Mouse (Mus musculus) intestine, embryonic 15.5 days (tissue): Measurements from ENCODE around the gene Tbccd1. TPM values are rescaled to one million over a fixed set of nuclear protein-coding genes. Genes with fewer than 3 reads are reported as not detected.

Source experiments
- ATAC-seq: fragments of 200-750 bp; cut with Nextera tagmentation; 2 replicates; pipeline ENCODE4 v1.8.0; 2017; ENCODE audit warnings: moderate TSS enrichment, moderate library complexity
- H3K27ac ChIP-seq: fragments of 300-500 bp; sonication (generic); 2 replicates; pipeline ENCODE4 v1.5.1; 2015; ENCODE audit warnings: mild to moderate bottlenecking, inconsistent platforms
- H3K27me3 ChIP-seq: fragments of 300-500 bp; sonication (generic); replicated peaks from 2 replicates; pipeline ENCODE4 v1.6.1; 2015; ENCODE audit warnings: inconsistent platforms
- H3K36me3 ChIP-seq: fragments of 300-500 bp; sonication (generic); 2 replicates; pipeline ENCODE4 v1.6.1; 2015; ENCODE audit warnings: inconsistent platforms
- H3K4me1 ChIP-seq: fragments of 300-500 bp; sonication (generic); replicated peaks from 2 replicates; pipeline ENCODE4 v1.6.1; 2015; ENCODE audit warnings: inconsistent platforms
- H3K4me2 ChIP-seq: fragments of 300-500 bp; sonication (generic); replicated peaks from 2 replicates; pipeline ENCODE4 v1.6.1; 2015; ENCODE audit warnings: mild to moderate bottlenecking, inconsistent platforms
- H3K4me3 ChIP-seq: fragments of 300-500 bp; sonication (generic); replicated peaks from 2 replicates; pipeline ENCODE4 v1.5.1; 2015; ENCODE audit warnings: inconsistent platforms
- H3K9ac ChIP-seq: fragments of 300-500 bp; sonication (generic); 2 replicates; pipeline ENCODE4 v1.6.1; 2015; ENCODE audit warnings: inconsistent platforms
- H3K9me3 ChIP-seq: fragments of 300-500 bp; sonication (generic); 2 replicates; pipeline ENCODE4 v1.6.1; 2016; ENCODE audit warnings: inconsistent platforms
- WGBS: fragments of 180-500 bp; shearing (Covaris S2); methylation state at CpG from one replicate; pipeline ENCODE4 v1.1.7; 2015; 5-methylcytosine and 5-hydroxymethylcytosine counted together
- polyA plus RNA-seq: library from polyadenylated mRNA; unstranded; fragments of >200 nt; fragmentation: Nextera tagmentation; extraction: Ambion mirVana; gene quantifications from 2 replicates; pipeline ENCODE4 v1.2.1, GENCODE M21; 2015

Gene Tbccd1
- polyA plus RNA-seq, 1 experiment from 2014 or later = 26.2 TPM

GRCm38 (mm10) chr16:22847686-22848085 is 9.8 kb downstream of the Tbccd1 start:
- no peak overlapping the region for H3K4me3 ChIP-seq
- WGBS = 78% methylated on average over 1 of the region's 1 CpGs
- no peaks in the 10 kb centered on the region for H3K36me3 ChIP-seq
- no peak overlapping the region for H3K4me2 ChIP-seq
- H3K9me3 ChIP-seq = no peaks in the 10 kb centered on the region
- H3K9ac ChIP-seq = no peak overlapping the region
- ATAC-seq = no peak
- no peak overlapping the region for H3K27ac ChIP-seq
- H3K4me1 ChIP-seq = 0 out of 2 replicates have a peak, but pooled peaks cover 2% of the 10 kb centered on the region
- no peaks in the 10 kb centered on the region for H3K27me3 ChIP-seq

GRCm38 (mm10) chr16:22845481-22845880 is 12.0 kb downstream of the Tbccd1 start:
- no peak overlapping the region for H3K4me2 ChIP-seq
- no peaks in the 10 kb centered on the region for H3K9me3 ChIP-seq
- H3K27ac ChIP-seq = no peak overlapping the region
- 0 out of 2 replicates have a peak, but pooled peaks cover 2% of the 10 kb centered on the region for H3K36me3 ChIP-seq
- H3K9ac ChIP-seq = no peak overlapping the region
- no peak overlapping the region for H3K4me3 ChIP-seq
- no peaks in the 10 kb centered on the region for H3K27me3 ChIP-seq
- 0 out of 2 replicates have a peak, but pooled peaks cover 2% of the 10 kb centered on the region for H3K4me1 ChIP-seq
- WGBS = 84% methylated on average over 4 of the region's 4 CpGs
- no peak for ATAC-seq

- Histone ChIP-seq H3K27me3 (no peaks in the 10 kb centered on the region), H3K4me1 (0 out of 2 replicates have a peak, but pooled peaks cover 2% of the 10 kb centered on the region), H3K9ac (no peak overlapping the region), H3K4me2 (peak overlapping the region; percentile 93), H3K36me3 (0 out of 2 replicates have a peak, but pooled peaks cover 2% of the 10 kb centered on the region), H3K27ac (peak overlapping the region; percentile 67; the same call in 1 of the 2 replicates), H3K4me3 (peak overlapping the region; percentile 50), H3K9me3 (no peaks in the 10 kb centered on the region)
- no peak; the same call in 1 of the 2 replicates for ATAC-seq
- WGBS = 35% methylated on average over 5 of the region's 5 CpGs
Observed at GRCm38 (mm10) chr16:22844834-22845233, 12.6 kb downstream of the Tbccd1 start.

- H3K4me3 ChIP-seq = peak overlapping the region; percentile 50
- H3K9me3 ChIP-seq = no peaks in the 10 kb centered on the region
- no peaks in the 10 kb centered on the region for H3K27me3 ChIP-seq
- ATAC-seq = peak; percentile 95
- 0 out of 2 replicates have a peak, but pooled peaks cover 2% of the 10 kb centered on the region for H3K4me1 ChIP-seq
- H3K36me3 ChIP-seq = 0 out of 2 replicates have a peak, but pooled peaks cover 2% of the 10 kb centered on the region
- 2% methylated on average over 26 of the region's 26 CpGs for WGBS
- H3K27ac ChIP-seq = peak overlapping the region; percentile 67; the same call in 1 of the 2 replicates
- H3K4me2 ChIP-seq = peak overlapping the region; percentile 93
- H3K9ac ChIP-seq = peak overlapping the region; percentile 72
Observed at GRCm38 (mm10) chr16:22844061-22844801, 13.2 kb downstream of the Tbccd1 start.

GRCm38 (mm10) chr16:22842871-22843270 is 14.6 kb downstream of the Tbccd1 start:
- WGBS = 82% methylated on average over 5 of the region's 5 CpGs
- ATAC-seq = peak; percentile 62
- Histone ChIP-seq H3K9ac (no peak overlapping the region), H3K4me2 (no peak overlapping the region), H3K4me1 (0 out of 2 replicates have a peak, but pooled peaks cover 2% of the 10 kb centered on the region), H3K36me3 (0 out of 2 replicates have a peak, but pooled peaks cover 7% of the 10 kb centered on the region), H3K27ac (no peak overlapping the region), H3K27me3 (no peaks in the 10 kb centered on the region), H3K4me3 (no peak overlapping the region), H3K9me3 (no peaks in the 10 kb centered on the region)

- 82% methylated on average over 3 of the region's 3 CpGs for WGBS
- Histone ChIP-seq H3K36me3 (peaks cover 7% of the 10 kb centered on the region; the same call in 1 of the 2 replicates), H3K4me1 (no peaks in the 10 kb centered on the region), H3K9me3 (no peaks in the 10 kb centered on the region), H3K4me3 (no peak overlapping the region), H3K27ac (no peak overlapping the region), H3K9ac (no peak overlapping the region), H3K4me2 (no peak overlapping the region), H3K27me3 (no peaks in the 10 kb centered on the region)
- no peak for ATAC-seq
Observed at GRCm38 (mm10) chr16:22839146-22839857, 18.2 kb downstream of the Tbccd1 start.

- Histone ChIP-seq H3K4me2 (no peak overlapping the region), H3K27me3 (no peaks in the 10 kb centered on the region), H3K27ac (no peak overlapping the region), H3K9me3 (no peaks in the 10 kb centered on the region), H3K4me3 (no peak overlapping the region), H3K9ac (no peak overlapping the region), H3K4me1 (no peaks in the 10 kb centered on the region), H3K36me3 (peaks cover 3% of the 10 kb centered on the region)
- no peak for ATAC-seq
- WGBS = 92% methylated on average over 3 of the region's 3 CpGs
Observed at GRCm38 (mm10) chr16:22832932-22833525, 24.4 kb downstream of the Tbccd1 start.

GRCm38 (mm10) chr16:22820731-22821130 is 36.7 kb downstream of the Tbccd1 start:
- ATAC-seq = no peak
- no peak overlapping the region for H3K4me2 ChIP-seq
- no peak overlapping the region for H3K9ac ChIP-seq
- WGBS = 52% methylated on average over 8 of the region's 8 CpGs
- no peak overlapping the region for H3K4me3 ChIP-seq
- H3K4me1 ChIP-seq = no peaks in the 10 kb centered on the region
- H3K27me3 ChIP-seq = no peaks in the 10 kb centered on the region
- no peaks in the 10 kb centered on the region for H3K9me3 ChIP-seq
- H3K27ac ChIP-seq = no peak overlapping the region
- peaks cover 4% of the 10 kb centered on the region; the same call in 1 of the 2 replicates for H3K36me3 ChIP-seq

GRCm38 (mm10) chr16:22811477-22811876 is 46.0 kb downstream of the Tbccd1 start, which contains the start of gene Crygs:
Gene Crygs, minus strand, starts transcription at chr16:22811577.
- no peak for ATAC-seq
- Histone ChIP-seq H3K27ac (no peak within 1 kb of the TSS), H3K4me3 (no peak within 1 kb of the TSS), H3K4me2 (no peak within 1 kb of the TSS), H3K9ac (no peak within 1 kb of the TSS), H3K9me3 (no peaks in the 10 kb centered on the region), H3K36me3 (no peaks in the 10 kb centered on the region), H3K27me3 (no peaks in the 10 kb centered on the region), H3K4me1 (0 out of 2 replicates have a peak, but pooled peaks cover 3% of the 10 kb centered on the region)
- WGBS = 49% methylated on average over 2 of the region's 2 CpGs

GRCm38 (mm10) chr16:22807468-22808070 is 49.9 kb downstream of the Tbccd1 start:
- no peak for ATAC-seq
- no peaks in the 10 kb centered on the region for H3K36me3 ChIP-seq
- no peaks in the 10 kb centered on the region for H3K9me3 ChIP-seq
- H3K27me3 ChIP-seq = no peaks in the 10 kb centered on the region
- H3K9ac ChIP-seq = no peak overlapping the region
- H3K4me2 ChIP-seq = peak overlapping the region; percentile 51
- no peak overlapping the region for H3K4me3 ChIP-seq
- H3K4me1 ChIP-seq = 0 out of 2 replicates have a peak, but pooled peaks cover 3% of the 10 kb centered on the region
- H3K27ac ChIP-seq = no peak overlapping the region
- WGBS = 12% methylated on average over 17 of the region's 17 CpGs

- H3K27ac ChIP-seq = no peak overlapping the region
- 79% methylated on average over 7 of the region's 7 CpGs for WGBS
- H3K27me3 ChIP-seq = no peaks in the 10 kb centered on the region
- no peak overlapping the region for H3K4me3 ChIP-seq
- no peaks in the 10 kb centered on the region for H3K9me3 ChIP-seq
- H3K36me3 ChIP-seq = no peaks in the 10 kb centered on the region
- ATAC-seq = no peak
- 0 out of 2 replicates have a peak, but pooled peaks cover 3% of the 10 kb centered on the region for H3K4me1 ChIP-seq
- H3K9ac ChIP-seq = no peak overlapping the region
- no peak overlapping the region for H3K4me2 ChIP-seq
Observed at GRCm38 (mm10) chr16:22802786-22803185, 54.7 kb downstream of the Tbccd1 start.

- Histone ChIP-seq H3K9ac (no peak overlapping the region), H3K36me3 (no peaks in the 10 kb centered on the region), H3K27me3 (no peaks in the 10 kb centered on the region), H3K27ac (no peak overlapping the region), H3K9me3 (no peaks in the 10 kb centered on the region), H3K4me2 (no peak overlapping the region), H3K4me1 (no peaks in the 10 kb centered on the region), H3K4me3 (no peak overlapping the region)
- no peak for ATAC-seq
- WGBS = 65% methylated on average over 5 of the region's 5 CpGs
Observed at GRCm38 (mm10) chr16:22800849-22801109, 56.7 kb downstream of the Tbccd1 start.
